Mouse (Mus musculus): ENCODE data around the gene Phf19. TPM values are rescaled to one million over a fixed set of nuclear protein-coding genes. Genes with fewer than 3 reads are reported as not detected.

The Phf19 gene
- polyA plus RNA-seq, 1 experiment from 2014 or later, result 2.7 TPM

- Histone ChIP-seq H3K4me1 (replicated peaks; ENCODE audit: control insufficient read depth, insufficient read depth, low read length) (no peaks in the 10 kb centered on the region), H3K9me3 (ENCODE audit: control insufficient read depth) (no peaks in the 10 kb centered on the region), H3K4me3 (ENCODE audit: low read depth, low read length) (no peak overlapping the region), H3K4me2 (replicated peaks; ENCODE audit: low read depth) (no peak overlapping the region), H3K27ac (ENCODE audit: low read depth, low read length) (no peak overlapping the region), H3K36me3 (ENCODE audit: control insufficient read depth, insufficient read depth) (peaks cover 14% of the 10 kb centered on the region; the same call in 1 of the 2 replicates), H3K27me3 (replicated peaks; ENCODE audit: control insufficient read depth, insufficient read depth, low read length) (no peaks in the 10 kb centered on the region), H3K9ac (ENCODE audit: low read depth, low read length) (no peak overlapping the region)
- WGBS, result 86% methylated on average over 6 of the region's 6 CpGs
- TF ChIP-seq CTCF (IDR thresholded peaks at IDR 0.05; ENCODE audit: low read depth), result no peak
- ATAC-seq, result no peak
Measured at GRCm38 (mm10) chr2:34902731-34903130, 11.1 kb downstream of the Phf19 start.

GRCm38 (mm10) chr2:34901726-34902125 is 12.1 kb downstream of the Phf19 start:
- TF ChIP-seq CTCF (IDR thresholded peaks at IDR 0.05; ENCODE audit: low read depth), result no peak
- H3K9me3 ChIP-seq (ENCODE audit: control insufficient read depth), result no peaks in the 10 kb centered on the region
- no peak overlapping the region for H3K4me3 ChIP-seq (ENCODE audit: low read depth, low read length)
- no peak overlapping the region for H3K4me2 ChIP-seq (replicated peaks; ENCODE audit: low read depth)
- H3K9ac ChIP-seq (ENCODE audit: low read depth, low read length), result no peak overlapping the region
- 79% methylated on average over 4 of the region's 4 CpGs for WGBS
- no peaks in the 10 kb centered on the region for H3K4me1 ChIP-seq (replicated peaks; ENCODE audit: control insufficient read depth, insufficient read depth, low read length)
- no peak for ATAC-seq
- peaks cover 20% of the 10 kb centered on the region; the same call in 1 of the 2 replicates for H3K36me3 ChIP-seq (ENCODE audit: control insufficient read depth, insufficient read depth)
- no peaks in the 10 kb centered on the region for H3K27me3 ChIP-seq (replicated peaks; ENCODE audit: control insufficient read depth, insufficient read depth, low read length)
- no peak overlapping the region for H3K27ac ChIP-seq (ENCODE audit: low read depth, low read length)

DNA sequence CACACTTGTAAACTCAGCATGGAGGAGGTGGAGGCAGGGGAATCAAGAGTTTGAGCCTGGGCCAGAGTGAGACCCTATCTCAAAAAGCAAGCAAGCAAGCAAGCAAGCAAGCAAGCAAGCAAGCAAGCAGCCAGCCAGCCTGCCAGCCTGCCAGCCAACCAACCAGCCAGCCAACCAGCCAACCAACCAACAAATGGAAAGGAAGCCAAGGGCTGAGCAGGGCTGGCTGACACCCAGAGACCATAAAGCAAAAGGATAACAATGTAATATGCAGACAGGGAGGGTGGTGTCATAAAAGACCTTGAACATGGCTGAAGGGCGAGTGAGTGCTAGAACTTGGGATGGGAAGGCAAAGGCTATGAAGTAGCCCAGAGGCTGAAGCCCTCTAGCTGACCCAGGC is 13.4 kb downstream of the Phf19 start:
- no peak for ATAC-seq
- WGBS, result 85% methylated on average over 1 of the region's 1 CpGs
- H3K4me3 ChIP-seq (ENCODE audit: low read depth, low read length), result no peak overlapping the region
- no peak overlapping the region for H3K9ac ChIP-seq (ENCODE audit: low read depth, low read length)
- no peak for TF ChIP-seq CTCF (IDR thresholded peaks at IDR 0.05; ENCODE audit: low read depth)
- peaks cover 20% of the 10 kb centered on the region; the same call in 1 of the 2 replicates for H3K36me3 ChIP-seq (ENCODE audit: control insufficient read depth, insufficient read depth)
- no peaks in the 10 kb centered on the region for H3K27me3 ChIP-seq (replicated peaks; ENCODE audit: control insufficient read depth, insufficient read depth, low read length)
- H3K4me2 ChIP-seq (replicated peaks; ENCODE audit: low read depth), result no peak overlapping the region
- H3K27ac ChIP-seq (ENCODE audit: low read depth, low read length), result no peak overlapping the region
- H3K4me1 ChIP-seq (replicated peaks; ENCODE audit: control insufficient read depth, insufficient read depth, low read length), result no peaks in the 10 kb centered on the region
- H3K9me3 ChIP-seq (ENCODE audit: control insufficient read depth), result no peaks in the 10 kb centered on the region

GRCm38 (mm10) chr2:34899682-34900081 is 14.1 kb downstream of the Phf19 start:
- no peaks in the 10 kb centered on the region for H3K9me3 ChIP-seq (ENCODE audit: control insufficient read depth)
- H3K4me2 ChIP-seq (replicated peaks; ENCODE audit: low read depth), result no peak overlapping the region
- no peak overlapping the region for H3K4me3 ChIP-seq (ENCODE audit: low read depth, low read length)
- no peak for ATAC-seq
- no peaks in the 10 kb centered on the region for H3K27me3 ChIP-seq (replicated peaks; ENCODE audit: control insufficient read depth, insufficient read depth, low read length)
- no peak overlapping the region for H3K9ac ChIP-seq (ENCODE audit: low read depth, low read length)
- TF ChIP-seq CTCF (IDR thresholded peaks at IDR 0.05; ENCODE audit: low read depth), result no peak
- H3K36me3 ChIP-seq (ENCODE audit: control insufficient read depth, insufficient read depth), result peaks cover 20% of the 10 kb centered on the region; the same call in 1 of the 2 replicates
- H3K4me1 ChIP-seq (replicated peaks; ENCODE audit: control insufficient read depth, insufficient read depth, low read length), result no peaks in the 10 kb centered on the region
- no peak overlapping the region for H3K27ac ChIP-seq (ENCODE audit: low read depth, low read length)
- 79% methylated on average over 11 of the region's 11 CpGs for WGBS

GRCm38 (mm10) chr2:34897820-34898219 is 16.0 kb downstream of the Phf19 start:
- H3K4me1 ChIP-seq (replicated peaks; ENCODE audit: control insufficient read depth, insufficient read depth, low read length), result no peaks in the 10 kb centered on the region
- no peak overlapping the region for H3K4me3 ChIP-seq (ENCODE audit: low read depth, low read length)
- no peak overlapping the region for H3K9ac ChIP-seq (ENCODE audit: low read depth, low read length)
- peak; percentile 80 for TF ChIP-seq CTCF (IDR thresholded peaks at IDR 0.05; ENCODE audit: low read depth)
- 25% methylated on average over 10 of the region's 10 CpGs for WGBS
- 0 out of 2 replicates have a peak, but pooled peaks have one; percentile 6 for ATAC-seq
- H3K36me3 ChIP-seq (ENCODE audit: control insufficient read depth, insufficient read depth), result peaks cover 20% of the 10 kb centered on the region; the same call in 1 of the 2 replicates
- no peaks in the 10 kb centered on the region for H3K9me3 ChIP-seq (ENCODE audit: control insufficient read depth)
- no peak overlapping the region for H3K4me2 ChIP-seq (replicated peaks; ENCODE audit: low read depth)
- no peaks in the 10 kb centered on the region for H3K27me3 ChIP-seq (replicated peaks; ENCODE audit: control insufficient read depth, insufficient read depth, low read length)
- H3K27ac ChIP-seq (ENCODE audit: low read depth, low read length), result no peak overlapping the region

GRCm38 (mm10) chr2:34896821-34897460 is 16.9 kb downstream of the Phf19 start:
- Histone ChIP-seq H3K4me2 (replicated peaks; ENCODE audit: low read depth) (no peak overlapping the region), H3K4me1 (replicated peaks; ENCODE audit: control insufficient read depth, insufficient read depth, low read length) (no peaks in the 10 kb centered on the region), H3K27me3 (replicated peaks; ENCODE audit: control insufficient read depth, insufficient read depth, low read length) (no peaks in the 10 kb centered on the region), H3K9me3 (ENCODE audit: control insufficient read depth) (no peaks in the 10 kb centered on the region), H3K27ac (ENCODE audit: low read depth, low read length) (no peak overlapping the region), H3K9ac (ENCODE audit: low read depth, low read length) (no peak overlapping the region), H3K4me3 (ENCODE audit: low read depth, low read length) (no peak overlapping the region), H3K36me3 (ENCODE audit: control insufficient read depth, insufficient read depth) (peaks cover 17% of the 10 kb centered on the region; the same call in 1 of the 2 replicates)
- 78% methylated on average over 17 of the region's 17 CpGs for WGBS
- no peak for ATAC-seq
- no peak for TF ChIP-seq CTCF (IDR thresholded peaks at IDR 0.05; ENCODE audit: low read depth)
